Mouse (Mus musculus): ENCODE data around the gene Crk. TPM values are rescaled to one million over a fixed set of nuclear protein-coding genes. Genes with fewer than 3 reads are reported as not detected.

The Crk gene
- polyA plus RNA-seq, 1 experiment from 2014 or later, result 35.0 TPM

GRCm38 (mm10) chr11:75658996-75659750 lies 19.9 kb upstream of the Crk start:
- 67% methylated on average over 14 of the region's 14 CpGs for WGBS (ENCODE audit: insufficient replicate concordance)
- H3K36me3 ChIP-seq (replicated peaks; ENCODE audit: insufficient read depth, low read length), result peaks cover 53% of the 10 kb centered on the region
- H3K4me1 ChIP-seq (ENCODE audit: insufficient read depth), result peaks cover 42% of the 10 kb centered on the region
- no peaks in the 10 kb centered on the region for H3K27me3 ChIP-seq (ENCODE audit: insufficient read depth, low read length)
- TF ChIP-seq CTCF (IDR thresholded peaks at IDR 0.05; ENCODE audit: low read depth), result no peak
- no peak for TF ChIP-seq EP300 (IDR thresholded peaks at IDR 0.05; ENCODE audit: low read depth)
- H3K9me3 ChIP-seq (ENCODE audit: low read length), result no peaks in the 10 kb centered on the region
- H3K27ac ChIP-seq (ENCODE audit: low read depth), result peak overlapping the region; percentile 40; the same call in 1 of the 2 replicates
- no peak overlapping the region for H3K4me2 ChIP-seq (ENCODE audit: low read depth, low read length)
- no peak overlapping the region for H3K4me3 ChIP-seq (ENCODE audit: low read depth, low read length)
- DNase-seq (no peak), ATAC-seq (no peak)
- no peak overlapping the region for H3K9ac ChIP-seq (replicated peaks)

GRCm38 (mm10) chr11:75660081-75660590 lies 18.9 kb upstream of the Crk start:
- H3K27me3 ChIP-seq (ENCODE audit: insufficient read depth, low read length), result no peaks in the 10 kb centered on the region
- H3K4me1 ChIP-seq (ENCODE audit: insufficient read depth), result peaks cover 33% of the 10 kb centered on the region
- no peak overlapping the region for H3K27ac ChIP-seq (ENCODE audit: low read depth)
- H3K36me3 ChIP-seq (replicated peaks; ENCODE audit: insufficient read depth, low read length), result peaks cover 59% of the 10 kb centered on the region
- ATAC-seq, result no peak
- H3K4me2 ChIP-seq (ENCODE audit: low read depth, low read length), result no peak overlapping the region
- DNase-seq, result no peak
- 87% methylated on average over 12 of the region's 12 CpGs for WGBS (ENCODE audit: insufficient replicate concordance)
- no peak overlapping the region for H3K9ac ChIP-seq (replicated peaks)
- no peaks in the 10 kb centered on the region for H3K9me3 ChIP-seq (ENCODE audit: low read length)
- TF ChIP-seq EP300 (IDR thresholded peaks at IDR 0.05; ENCODE audit: low read depth), result no peak
- TF ChIP-seq CTCF (IDR thresholded peaks at IDR 0.05; ENCODE audit: low read depth), result no peak
- no peak overlapping the region for H3K4me3 ChIP-seq (ENCODE audit: low read depth, low read length)

- TF ChIP-seq CTCF (IDR thresholded peaks at IDR 0.05; ENCODE audit: low read depth) (no peak), EP300 (IDR thresholded peaks at IDR 0.05; ENCODE audit: low read depth) (no peak)
- Histone ChIP-seq H3K36me3 (replicated peaks; ENCODE audit: insufficient read depth, low read length) (peaks cover 68% of the 10 kb centered on the region), H3K4me2 (ENCODE audit: low read depth, low read length) (peak overlapping the region; percentile 48), H3K9ac (replicated peaks) (peak overlapping the region; percentile 21; the same call in 1 of the 2 replicates), H3K4me3 (ENCODE audit: low read depth, low read length) (no peak overlapping the region), H3K27me3 (ENCODE audit: insufficient read depth, low read length) (no peaks in the 10 kb centered on the region), H3K9me3 (ENCODE audit: low read length) (no peaks in the 10 kb centered on the region), H3K4me1 (ENCODE audit: insufficient read depth) (peaks cover 28% of the 10 kb centered on the region), H3K27ac (ENCODE audit: low read depth) (peak overlapping the region; percentile 66; the same call in 1 of the 2 replicates)
- DNase-seq (peak; percentile 70), ATAC-seq (peak; percentile 84)
- 76% methylated on average over 21 of the region's 21 CpGs for WGBS (ENCODE audit: insufficient replicate concordance)
Observed at GRCm38 (mm10) chr11:75660941-75661800, 17.9 kb upstream of the Crk start.

GRCm38 (mm10) chr11:75662131-75662530 lies 16.9 kb upstream of the Crk start:
- Histone ChIP-seq H3K36me3 (replicated peaks; ENCODE audit: insufficient read depth, low read length) (peaks cover 77% of the 10 kb centered on the region), H3K27ac (ENCODE audit: low read depth) (no peak overlapping the region), H3K4me2 (ENCODE audit: low read depth, low read length) (peak overlapping the region; percentile 47; the same call in 1 of the 2 replicates), H3K27me3 (ENCODE audit: insufficient read depth, low read length) (no peaks in the 10 kb centered on the region), H3K9ac (replicated peaks) (no peak overlapping the region), H3K9me3 (ENCODE audit: low read length) (no peaks in the 10 kb centered on the region), H3K4me3 (ENCODE audit: low read depth, low read length) (no peak overlapping the region), H3K4me1 (ENCODE audit: insufficient read depth) (peaks cover 19% of the 10 kb centered on the region)
- 89% methylated on average over 7 of the region's 7 CpGs for WGBS (ENCODE audit: insufficient replicate concordance)
- no peak for DNase-seq
- no peak for ATAC-seq
- no peak for TF ChIP-seq EP300 (IDR thresholded peaks at IDR 0.05; ENCODE audit: low read depth)

- no peak overlapping the region for H3K27ac ChIP-seq (ENCODE audit: low read depth)
- no peak for TF ChIP-seq CTCF (IDR thresholded peaks at IDR 0.05; ENCODE audit: low read depth)
- no peak for TF ChIP-seq EP300 (IDR thresholded peaks at IDR 0.05; ENCODE audit: low read depth)
- no peaks in the 10 kb centered on the region for H3K27me3 ChIP-seq (ENCODE audit: insufficient read depth, low read length)
- H3K9me3 ChIP-seq (ENCODE audit: low read length), result no peaks in the 10 kb centered on the region
- no peak overlapping the region for H3K4me2 ChIP-seq (ENCODE audit: low read depth, low read length)
- peaks cover 79% of the 10 kb centered on the region for H3K36me3 ChIP-seq (replicated peaks; ENCODE audit: insufficient read depth, low read length)
- no peak for DNase-seq
- H3K4me3 ChIP-seq (ENCODE audit: low read depth, low read length), result no peak overlapping the region
- WGBS (ENCODE audit: insufficient replicate concordance), result 92% methylated on average over 6 of the region's 6 CpGs
- H3K9ac ChIP-seq (replicated peaks), result no peak overlapping the region
- H3K4me1 ChIP-seq (ENCODE audit: insufficient read depth), result peaks cover 4% of the 10 kb centered on the region
- ATAC-seq, result no peak
Observed at GRCm38 (mm10) chr11:75666296-75666695, 12.8 kb upstream of the Crk start.

GRCm38 (mm10) chr11:75668621-75669020 lies 10.4 kb upstream of the Crk start:
- Histone ChIP-seq H3K27ac (ENCODE audit: low read depth) (no peak overlapping the region), H3K4me1 (ENCODE audit: insufficient read depth) (no peaks in the 10 kb centered on the region), H3K4me2 (ENCODE audit: low read depth, low read length) (no peak overlapping the region), H3K9me3 (ENCODE audit: low read length) (no peaks in the 10 kb centered on the region), H3K27me3 (ENCODE audit: insufficient read depth, low read length) (no peaks in the 10 kb centered on the region), H3K4me3 (ENCODE audit: low read depth, low read length) (no peak overlapping the region), H3K9ac (replicated peaks) (no peak overlapping the region), H3K36me3 (replicated peaks; ENCODE audit: insufficient read depth, low read length) (peaks cover 85% of the 10 kb centered on the region)
- no peak for TF ChIP-seq EP300 (IDR thresholded peaks at IDR 0.05; ENCODE audit: low read depth)
- ATAC-seq (no peak), DNase-seq (no peak)
- WGBS (ENCODE audit: insufficient replicate concordance), result 61% methylated on average over 3 of the region's 3 CpGs

All from liver, postnatal 0 days (tissue).